Mouse (Mus musculus) hindbrain, embryonic 14.5 days (tissue): ENCODE measurements around the gene Itga1. TPM values are rescaled to one million over a fixed set of nuclear protein-coding genes. Genes with fewer than 3 reads are reported as not detected.

ENCODE experiments used
- ATAC-seq: fragments of 200-750 bp; cut with Nextera tagmentation; 2 replicates; pipeline ENCODE4 v1.8.0; 2017; ENCODE audit warnings: moderate number of reproducible peaks, mild to moderate bottlenecking, moderate TSS enrichment, moderate library complexity; ENCODE audit not compliant: low FRiP score
- DNase-seq: peaks from one replicate; pipeline ENCODE4 v3.0.0-alpha.2; 2015; ENCODE audit warnings: low spot score
- H3K27ac ChIP-seq: fragments of 300-500 bp; sonication (generic); 2 replicates; pipeline ENCODE4 v1.5.1; 2014; ENCODE audit warnings: mild to moderate bottlenecking, moderate library complexity
- H3K27me3 ChIP-seq: fragments of 300-500 bp; sonication (generic); 2 replicates; pipeline ENCODE4 v1.6.1; 2014; ENCODE audit warnings: mild to moderate bottlenecking, low read length, mixed read lengths; ENCODE audit not compliant: control insufficient read depth, insufficient read depth
- H3K36me3 ChIP-seq: fragments of 300-500 bp; sonication (generic); replicated peaks from 2 replicates; pipeline ENCODE4 v1.6.1; 2014; ENCODE audit not compliant: control insufficient read depth, insufficient read depth
- H3K4me1 ChIP-seq: fragments of 300-500 bp; sonication (generic); replicated peaks from 2 replicates; pipeline ENCODE4 v1.6.1; 2014; ENCODE audit warnings: antibody characterized with exemption, low read length, mixed read lengths; ENCODE audit not compliant: control insufficient read depth, insufficient read depth
- H3K4me2 ChIP-seq: fragments of 300-500 bp; sonication (generic); replicated peaks from 2 replicates; pipeline ENCODE4 v1.6.1; 2014; ENCODE audit warnings: mild to moderate bottlenecking, moderate library complexity
- H3K4me3 ChIP-seq: fragments of 300-500 bp; sonication (generic); replicated peaks from 2 replicates; pipeline ENCODE4 v1.5.1; 2014; ENCODE audit warnings: mild to moderate bottlenecking, low read length
- H3K9ac ChIP-seq: fragments of 300-500 bp; sonication (generic); 2 replicates; pipeline ENCODE4 v1.6.1; 2014
- H3K9me3 ChIP-seq: fragments of 300-500 bp; sonication (generic); 2 replicates; pipeline ENCODE4 v1.6.1; 2016; ENCODE audit warnings: low read length; ENCODE audit not compliant: control insufficient read depth
- WGBS: fragments of 180-500 bp; shearing (Covaris S2); extraction: QIAGEN DNeasy Blood & Tissue Kit; methylation state at CpG from one replicate; pipeline ENCODE4 v1.1.7; 2014; 5-methylcytosine and 5-hydroxymethylcytosine counted together
- polyA plus RNA-seq: library from polyadenylated mRNA; unstranded; fragments of >200 nt; fragmentation: Nextera tagmentation; extraction: Ambion mirVana; gene quantifications from 2 replicates; pipeline ENCODE4 v1.2.1, GENCODE M21; 2014

Itga1 gene
- polyA plus RNA-seq, 1 experiment from 2014 or later: 8.7 TPM

DNA sequence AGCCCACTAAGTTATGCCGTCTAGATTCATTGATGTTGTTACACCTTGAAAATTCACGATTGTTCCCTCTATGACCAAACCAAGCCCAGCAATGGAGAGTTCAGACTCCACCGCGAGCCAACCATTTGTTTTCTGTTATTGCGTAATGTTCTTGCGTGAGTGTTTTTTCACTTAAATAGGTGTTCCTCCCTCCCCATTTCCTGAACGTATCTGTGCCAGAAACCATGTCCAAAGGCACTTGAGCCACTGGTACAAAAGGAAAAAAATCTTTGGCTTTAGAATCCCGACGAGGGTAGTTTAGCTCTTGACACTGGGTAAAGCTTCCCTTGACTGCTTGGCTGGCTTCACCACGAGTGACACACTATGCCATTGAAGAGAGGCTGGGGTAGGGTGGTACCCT, 4.4 kb upstream of the Itga1 start:
- WGBS: 89% methylated on average over 10 of the region's 10 CpGs
- DNase-seq: no peak
- Histone ChIP-seq H3K4me2 (no peak overlapping the region), H3K4me3 (no peak overlapping the region), H3K36me3 (no peaks in the 10 kb centered on the region), H3K27ac (no peak overlapping the region), H3K9me3 (0 out of 2 replicates have a peak, but pooled peaks cover 3% of the 10 kb centered on the region), H3K27me3 (peaks cover 4% of the 10 kb centered on the region), H3K9ac (no peak overlapping the region), H3K4me1 (peaks cover 5% of the 10 kb centered on the region; the same call in 1 of the 2 replicates)
- ATAC-seq: no peak

DNA sequence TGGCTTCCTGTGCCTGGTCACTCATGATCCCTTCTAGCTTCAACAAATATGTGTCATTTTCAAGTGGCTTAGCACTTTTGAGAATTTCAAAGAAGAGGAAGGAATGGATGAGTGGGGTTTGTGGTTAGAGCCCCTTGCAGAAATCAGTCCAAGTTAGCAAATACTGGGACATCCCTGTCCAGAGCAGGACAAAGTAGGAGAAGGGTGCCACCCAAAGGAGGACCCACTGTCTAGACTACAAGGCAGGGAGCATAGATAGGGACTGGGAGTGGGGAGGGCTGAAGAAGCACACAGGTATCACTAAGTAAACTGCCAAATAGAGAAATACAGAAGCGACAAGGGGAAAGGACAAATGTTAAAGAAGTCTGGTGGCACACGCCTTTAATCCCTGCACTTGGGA, 990 bp upstream of the Itga1 start:
- Histone ChIP-seq H3K4me1 (peaks cover 7% of the 10 kb centered on the region; the same call in 1 of the 2 replicates), H3K9me3 (0 out of 2 replicates have a peak, but pooled peaks cover 3% of the 10 kb centered on the region), H3K27ac (no peak overlapping the region), H3K27me3 (peaks cover 20% of the 10 kb centered on the region), H3K4me3 (no peak overlapping the region), H3K36me3 (no peaks in the 10 kb centered on the region), H3K9ac (no peak overlapping the region), H3K4me2 (no peak overlapping the region)
- 93% methylated on average over 2 of the region's 2 CpGs for WGBS
- DNase-seq (no peak), ATAC-seq (no peak)

DNA sequence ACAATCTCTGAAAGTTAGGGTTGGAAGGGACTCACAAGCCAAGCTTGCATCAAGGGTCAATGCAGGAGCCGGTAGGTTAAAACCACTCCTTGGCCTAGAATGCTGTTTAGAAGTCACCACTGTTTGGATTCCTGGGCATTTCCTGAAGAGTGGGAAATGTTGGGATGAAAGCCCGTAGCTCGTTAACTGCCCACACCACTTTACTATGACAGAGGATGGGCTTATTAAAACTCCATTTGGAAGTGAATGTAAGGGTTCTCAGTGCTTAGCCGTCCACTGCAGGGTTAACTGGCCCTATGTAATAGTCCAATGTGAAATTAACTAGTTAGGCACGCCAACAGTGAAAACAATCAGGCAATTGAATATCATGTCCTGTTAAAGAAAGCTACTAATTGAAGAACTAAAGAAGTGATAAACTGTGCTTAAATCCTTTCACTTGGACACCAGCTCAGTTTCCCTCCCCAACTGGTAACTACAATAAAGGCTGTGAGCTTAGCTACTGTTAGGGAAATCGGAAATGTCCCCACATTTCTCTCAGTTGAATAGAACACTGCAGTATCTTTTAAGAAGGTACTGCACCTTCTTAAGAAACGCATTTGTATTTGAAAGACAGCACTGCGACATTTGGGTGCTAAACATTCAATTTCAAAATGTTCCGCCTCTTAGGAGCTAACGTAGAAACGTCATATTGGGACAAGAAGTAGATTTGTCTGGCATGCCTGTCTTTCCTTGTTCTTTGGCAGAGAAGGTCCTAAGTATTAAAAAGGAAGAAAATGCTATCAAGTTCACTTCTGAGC, 1.2 kb downstream of the Itga1 start:
- H3K36me3 ChIP-seq: no peaks in the 10 kb centered on the region
- peaks cover 7% of the 10 kb centered on the region; the same call in 1 of the 2 replicates for H3K4me1 ChIP-seq
- H3K27me3 ChIP-seq: peaks cover 20% of the 10 kb centered on the region
- H3K27ac ChIP-seq: no peak overlapping the region
- peak overlapping the region; percentile 46 for H3K4me3 ChIP-seq
- WGBS: 32% methylated on average over 11 of the region's 11 CpGs
- no peak for ATAC-seq
- peak overlapping the region; percentile 54; the same call in 1 of the 2 replicates for H3K9ac ChIP-seq
- peak overlapping the region; percentile 92 for H3K4me2 ChIP-seq
- DNase-seq: no peak
- 0 out of 2 replicates have a peak, but pooled peaks cover 3% of the 10 kb centered on the region for H3K9me3 ChIP-seq

DNA sequence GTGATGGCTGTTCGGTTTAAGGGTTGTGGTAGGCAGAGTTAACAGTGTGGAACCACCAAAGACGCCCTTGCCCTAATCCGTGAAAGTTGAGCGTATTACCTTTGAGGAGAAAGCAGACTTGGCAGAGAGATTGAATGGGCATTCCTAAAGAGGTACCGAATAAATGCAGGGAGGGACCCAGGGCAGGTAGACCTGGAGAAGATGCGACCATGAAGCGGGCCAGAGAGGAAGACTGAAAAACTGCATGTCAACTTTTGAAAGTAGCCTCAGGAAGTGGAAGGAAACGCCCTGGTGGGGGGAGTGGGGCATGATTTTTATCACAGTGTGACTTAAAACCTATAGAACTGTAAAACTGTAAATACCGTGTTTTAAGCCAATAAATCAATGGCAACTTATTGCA, 2.4 kb downstream of the Itga1 start:
- 0 out of 2 replicates have a peak overlapping the region, but pooled peaks have one; percentile 3 for H3K4me2 ChIP-seq
- H3K9ac ChIP-seq: no peak overlapping the region
- DNase-seq: no peak
- no peak overlapping the region for H3K4me3 ChIP-seq
- no peak for ATAC-seq
- peaks cover 7% of the 10 kb centered on the region; the same call in 1 of the 2 replicates for H3K4me1 ChIP-seq
- H3K27me3 ChIP-seq: peaks cover 20% of the 10 kb centered on the region
- H3K27ac ChIP-seq: no peak overlapping the region
- 0 out of 2 replicates have a peak, but pooled peaks cover 3% of the 10 kb centered on the region for H3K9me3 ChIP-seq
- H3K36me3 ChIP-seq: no peaks in the 10 kb centered on the region
- WGBS: 89% methylated on average over 9 of the region's 9 CpGs

DNA sequence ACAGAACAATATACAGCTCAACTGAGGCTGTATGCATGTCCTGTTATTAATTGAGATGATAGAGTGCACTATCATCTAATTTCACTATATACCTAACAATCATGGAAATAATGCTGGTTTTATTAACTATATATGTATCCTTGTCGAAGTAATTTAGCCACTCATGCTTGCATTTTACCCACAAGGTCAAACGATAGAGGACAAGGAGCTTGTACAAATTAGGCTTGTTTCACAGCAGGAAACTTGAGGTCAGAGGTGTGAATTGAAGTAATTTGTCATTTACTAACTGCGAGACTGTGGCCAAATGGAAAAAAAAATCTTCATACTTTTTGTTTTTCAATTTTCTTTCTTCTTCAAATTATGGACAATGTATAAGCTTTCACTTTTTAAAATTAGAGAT, 3.5 kb downstream of the Itga1 start:
- H3K36me3 ChIP-seq: no peaks in the 10 kb centered on the region
- H3K9ac ChIP-seq: no peak overlapping the region
- H3K4me3 ChIP-seq: no peak overlapping the region
- no peak for ATAC-seq
- H3K27ac ChIP-seq: no peak overlapping the region
- H3K27me3 ChIP-seq: peaks cover 20% of the 10 kb centered on the region
- DNase-seq: no peak
- no peak overlapping the region for H3K4me2 ChIP-seq
- 81% methylated on average over 3 of the region's 3 CpGs for WGBS
- H3K9me3 ChIP-seq: no peaks in the 10 kb centered on the region
- H3K4me1 ChIP-seq: peaks cover 7% of the 10 kb centered on the region; the same call in 1 of the 2 replicates

DNA sequence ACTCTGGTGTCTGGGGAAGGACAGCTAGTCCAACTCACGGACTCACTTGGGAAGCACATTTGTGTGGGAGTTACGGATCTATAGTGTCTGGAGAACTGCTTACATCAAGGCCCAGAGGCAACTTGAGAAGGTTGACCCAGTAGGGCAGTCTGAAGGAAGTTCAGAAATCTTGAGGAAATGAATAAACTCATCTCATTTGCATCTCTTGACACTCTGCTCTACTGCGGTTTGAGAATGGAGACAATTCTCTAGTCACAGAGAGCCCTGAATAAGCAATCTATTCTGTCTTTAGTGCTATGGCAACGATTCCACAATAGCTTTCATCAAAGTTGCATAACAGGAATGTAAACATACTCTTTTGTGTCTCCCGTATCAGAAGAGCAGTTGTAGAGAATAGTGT, 4.8 kb downstream of the Itga1 start:
- H3K4me1 ChIP-seq: peaks cover 7% of the 10 kb centered on the region; the same call in 1 of the 2 replicates
- H3K9ac ChIP-seq: no peak overlapping the region
- no peak for DNase-seq
- WGBS: 38% methylated on average over 5 of the region's 5 CpGs
- H3K27me3 ChIP-seq: peaks cover 20% of the 10 kb centered on the region
- no peak overlapping the region for H3K4me3 ChIP-seq
- no peaks in the 10 kb centered on the region for H3K9me3 ChIP-seq
- H3K36me3 ChIP-seq: no peaks in the 10 kb centered on the region
- no peak overlapping the region for H3K4me2 ChIP-seq
- no peak for ATAC-seq
- no peak overlapping the region for H3K27ac ChIP-seq

DNA sequence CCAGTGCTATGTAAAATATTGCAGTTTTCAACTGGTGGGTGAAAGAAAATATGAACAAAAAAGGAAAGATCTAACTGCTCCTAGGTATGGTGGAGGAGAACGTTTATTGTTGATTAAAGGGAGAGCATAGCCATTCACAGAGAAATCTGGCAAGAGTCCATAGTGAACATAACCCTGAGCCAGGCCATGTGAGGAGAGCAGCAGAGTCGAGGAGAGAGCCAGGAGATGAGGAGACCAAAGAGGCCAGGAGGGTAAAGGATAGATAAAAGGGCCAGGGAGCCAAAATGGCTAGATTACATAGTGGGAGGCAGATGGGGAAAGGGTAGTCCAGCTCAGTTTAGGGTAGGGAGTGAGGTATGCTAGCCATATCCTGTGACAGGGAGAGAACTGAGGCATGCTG, 5.5 kb downstream of the Itga1 start:
- H3K27ac ChIP-seq: no peak overlapping the region
- no peak overlapping the region for H3K4me2 ChIP-seq
- 63% methylated on average over 2 of the region's 2 CpGs for WGBS
- no peaks in the 10 kb centered on the region for H3K36me3 ChIP-seq
- H3K4me3 ChIP-seq: no peak overlapping the region
- no peak overlapping the region for H3K9ac ChIP-seq
- no peak for ATAC-seq
- no peaks in the 10 kb centered on the region for H3K9me3 ChIP-seq
- H3K4me1 ChIP-seq: 0 out of 2 replicates have a peak, but pooled peaks cover 2% of the 10 kb centered on the region
- no peak for DNase-seq
- peaks cover 16% of the 10 kb centered on the region for H3K27me3 ChIP-seq

DNA sequence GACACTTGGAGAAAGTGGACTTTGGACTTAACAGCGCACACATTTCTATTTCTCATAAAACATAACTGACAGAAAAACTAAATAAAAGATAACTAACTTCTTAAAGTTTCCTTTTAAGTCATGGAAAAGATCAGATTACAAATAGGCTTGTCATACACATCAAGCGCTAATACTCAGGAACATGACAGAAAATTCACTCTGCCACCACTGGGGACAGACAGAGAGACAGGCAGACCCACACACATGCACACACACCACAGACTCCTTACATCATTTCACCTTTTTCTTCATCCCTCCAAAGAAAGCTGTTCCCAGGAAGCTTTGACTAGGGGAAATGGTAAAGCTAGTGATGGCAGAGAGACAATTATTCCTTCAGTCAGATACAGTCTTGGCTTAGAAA, 6.4 kb downstream of the Itga1 start:
- Histone ChIP-seq H3K9me3 (no peaks in the 10 kb centered on the region), H3K27me3 (peaks cover 8% of the 10 kb centered on the region), H3K9ac (no peak overlapping the region), H3K4me1 (0 out of 2 replicates have a peak, but pooled peaks cover 4% of the 10 kb centered on the region), H3K27ac (no peak overlapping the region), H3K36me3 (no peaks in the 10 kb centered on the region), H3K4me3 (no peak overlapping the region), H3K4me2 (no peak overlapping the region)
- ATAC-seq (no peak), DNase-seq (no peak)
- 94% methylated on average over 2 of the region's 2 CpGs for WGBS

DNA sequence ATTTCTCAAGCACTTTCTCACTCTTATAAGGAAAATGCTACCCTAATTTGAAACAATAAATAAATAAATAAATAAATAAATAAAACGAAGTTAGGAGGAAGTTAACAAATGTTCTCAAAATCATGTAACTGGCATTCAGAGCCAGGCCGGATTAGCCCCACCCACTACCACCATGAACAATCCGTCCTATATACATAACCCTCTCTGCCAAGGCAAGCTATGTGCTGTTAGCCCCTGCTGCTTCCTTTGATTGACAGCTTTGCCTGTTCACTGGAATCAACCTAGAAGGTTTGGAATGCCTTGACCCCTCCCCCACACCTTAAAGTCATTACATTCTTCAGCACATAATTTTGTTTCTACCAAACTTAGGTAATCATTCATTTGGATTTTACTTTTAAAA, 10.3 kb downstream of the Itga1 start:
- no peak overlapping the region for H3K9ac ChIP-seq
- no peak overlapping the region; the same call in 1 of the 2 replicates for H3K4me2 ChIP-seq
- no peaks in the 10 kb centered on the region for H3K9me3 ChIP-seq
- WGBS: 69% methylated on average over 3 of the region's 3 CpGs
- peaks cover 12% of the 10 kb centered on the region for H3K36me3 ChIP-seq
- ATAC-seq: no peak
- H3K4me1 ChIP-seq: peaks cover 17% of the 10 kb centered on the region
- no peak for DNase-seq
- H3K4me3 ChIP-seq: no peak overlapping the region
- H3K27ac ChIP-seq: no peak overlapping the region
- H3K27me3 ChIP-seq: no peaks in the 10 kb centered on the region
